Mouse (Mus musculus) thymus, adult 2 months (tissue): Measurements from ENCODE around the gene 6030458C11Rik.

ENCODE experiments used
- CTCF ChIP-seq: fragments of 200-500 bp; IDR thresholded peaks from 2 replicates; pipeline ENCODE4 v1.5.1; 2012; ENCODE audit warnings: mild to moderate bottlenecking, control low read depth, low read length, moderate library complexity, borderline replicate concordance; ENCODE audit not compliant: control insufficient read depth, poor library complexity, insufficient read depth; ENCODE audit errors: extremely low read depth
- POLR2A ChIP-seq: fragments of 200-500 bp; IDR thresholded peaks from 2 replicates; pipeline ENCODE4 v1.6.1; 2012; ENCODE audit warnings: mild to moderate bottlenecking, low read length, control low read depth, moderate library complexity; ENCODE audit not compliant: control insufficient read depth, poor library complexity, insufficient read depth; ENCODE audit errors: extremely low read depth

- no peak for TF ChIP-seq CTCF
- TF ChIP-seq POLR2A, result no peak
These were observed 61.3 kb downstream of the 6030458C11Rik start for GRCm38 (mm10) chr15:12763147-12763546.
